Mouse (Mus musculus): ENCODE data around the gene Clk1. TPM values are rescaled to one million over a fixed set of nuclear protein-coding genes. Genes with fewer than 3 reads are reported as not detected.

Gene Clk1
- polyA plus RNA-seq, 1 experiment from 2014 or later: 170 TPM

Other genes starting within 250 kb of the Clk1 start
- gene Aox4, start 213.7 kb downstream of the Clk1 start, polyA plus RNA-seq (2014; fragmentation: Nextera tagmentation; extraction: Ambion mirVana): 0.28 and 0.87 TPM in 2 replicates
- 0.07 TPM in 1 of 2 replicates, not detected in the other for gene Aox2, start 145.7 kb downstream of the Clk1 start, polyA plus RNA-seq (2014; fragmentation: Nextera tagmentation; extraction: Ambion mirVana)
- 357 and 398 TPM in 2 replicates for gene Bzw1, start 31.2 kb downstream of the Clk1 start, polyA plus RNA-seq (2014; fragmentation: Nextera tagmentation; extraction: Ambion mirVana)
- gene Nif3l1, start 21.1 kb upstream of the Clk1 start, polyA plus RNA-seq (2014; fragmentation: Nextera tagmentation; extraction: Ambion mirVana): 53.1 and 55.3 TPM in 2 replicates
- gene Ppil3, start 21.4 kb upstream of the Clk1 start, polyA plus RNA-seq (2014; fragmentation: Nextera tagmentation; extraction: Ambion mirVana): 58.7 and 64.1 TPM in 2 replicates
- gene Orc2, start 81.0 kb upstream of the Clk1 start, polyA plus RNA-seq (2014; fragmentation: Nextera tagmentation; extraction: Ambion mirVana): 27.6 and 31.0 TPM in 2 replicates
- gene Fam126b, start 162.3 kb upstream of the Clk1 start, polyA plus RNA-seq (2014; fragmentation: Nextera tagmentation; extraction: Ambion mirVana): 9.1 and 9.2 TPM in 2 replicates
- gene Ndufb3, start 162.3 kb upstream of the Clk1 start, polyA plus RNA-seq (2014; fragmentation: Nextera tagmentation; extraction: Ambion mirVana): 175 and 192 TPM in 2 replicates